8 mouse cellular contexts compared by ENCODE assay signal in genomic region chr10:121309801-121310510, GRCm38 (mm10). TPM values are rescaled to one million over a fixed set of nuclear protein-coding genes. Genes with fewer than 3 reads are reported as not detected.
DNase-seq lines count a peak whose midpoint lies in the region; ATAC-seq and TF ChIP-seq lines count a peak whose summit lies in the region.

No protein-coding gene starts in this region.

- peaks cover 16% of the 10 kb centered on the region for H3K4me1 ChIP-seq in lung, adult 2 months (ENCODE audit: control insufficient read depth, insufficient read depth, low read length)
- peaks cover 5% of the 10 kb centered on the region; the same call in 1 of the 2 replicates for H3K4me1 ChIP-seq in hindbrain, embryonic 11.5 days (replicated peaks; ENCODE audit: control insufficient read depth, insufficient read depth, low read length)
- peaks cover 12% of the 10 kb centered on the region for H3K4me1 ChIP-seq in midbrain, embryonic 12.5 days

- H3K4me2 ChIP-seq in hindbrain, embryonic 11.5 days (replicated peaks; ENCODE audit: low read depth, low read length): peak overlapping the region; percentile 99
- peak overlapping the region; percentile 98 for H3K4me2 ChIP-seq in midbrain, embryonic 12.5 days (replicated peaks)

- WGBS in lung, adult 2 months: 6% methylated on average over 32 of the region's 32 CpGs
- under 1% methylated on average over 32 of the region's 32 CpGs for WGBS in hindbrain, embryonic 11.5 days
- whole genome bisulfite sequencing in midbrain, embryonic 12.5 days: under 1% methylated on average over 32 of the region's 32 CpGs

- TF ChIP-seq CTCF in lung, adult 2 months (IDR thresholded peaks at IDR 0.05; ENCODE audit: insufficient read depth, low read length): no peak

- H3K9me3 ChIP-seq in hindbrain, embryonic 11.5 days (ENCODE audit: control insufficient read depth, low read length): no peaks in the 10 kb centered on the region
- no peaks in the 10 kb centered on the region for H3K9me3 ChIP-seq in midbrain, embryonic 12.5 days

- peaks cover 8% of the 10 kb centered on the region; the same call in 1 of the 2 replicates for H3K27me3 ChIP-seq in hindbrain, embryonic 11.5 days (ENCODE audit: control insufficient read depth, insufficient read depth, low read length)
- peaks cover 45% of the 10 kb centered on the region for H3K27me3 ChIP-seq in midbrain, embryonic 12.5 days

- peak overlapping the region; percentile 85 for H3K27ac ChIP-seq in hindbrain, embryonic 11.5 days (ENCODE audit: low read depth, low read length)
- peak overlapping the region; percentile 91 for H3K27ac ChIP-seq in midbrain, embryonic 12.5 days (replicated peaks)

- intact Hi-C loops in gastrocnemius, postnatal 36 days (cut with DNase I): no loop called here

- TF ChIP-seq POLR2A in lung, adult 2 months (IDR thresholded peaks at IDR 0.05; ENCODE audit: borderline replicate concordance, extremely low read depth, low read depth, low read length): peak; percentile 37; the same call in 1 of the 2 replicates

- H3K4me3 ChIP-seq in lung, adult 2 months (replicated peaks; ENCODE audit: extremely low read depth, low read depth, low read length): peak overlapping the region; percentile 73
- peak overlapping the region; percentile 73 for H3K4me3 ChIP-seq in hindbrain, embryonic 11.5 days (ENCODE audit: low read depth, low read length)
- peak overlapping the region; percentile 75 for H3K4me3 ChIP-seq in midbrain, embryonic 12.5 days

- H3K9ac ChIP-seq in hindbrain, embryonic 11.5 days (ENCODE audit: low read depth, low read length): peak overlapping the region; percentile 76
- H3K9ac ChIP-seq in midbrain, embryonic 12.5 days (replicated peaks): peak overlapping the region; percentile 83

- no peaks in the 10 kb centered on the region for H3K36me3 ChIP-seq in hindbrain, embryonic 11.5 days (ENCODE audit: control insufficient read depth, insufficient read depth, low read length)
- H3K36me3 ChIP-seq in midbrain, embryonic 12.5 days: no peaks in the 10 kb centered on the region

- ATAC-seq in hindbrain, embryonic 11.5 days (ENCODE audit: low FRiP score): peak; percentile 64
- ATAC-seq in midbrain, embryonic 12.5 days (ENCODE audit: low FRiP score, low read depth): peak; percentile 31

- no peak for DNase-seq in lung, adult 2 months
- no peak for DNase-seq in lung, postnatal 36 days
- peak; percentile 58 for DNase-seq in cerebellum, adult 9-10 months
- peak; percentile 48 for DNase-seq in hindbrain, embryonic 11.5 days (ENCODE audit: low spot score)
- no peak for DNase-seq in Muller cell, postnatal 12 days (ENCODE audit: inconsistent ontology term)
- DNase-seq in gastrocnemius, postnatal 36 days: no peak
- no peak for DNase-seq in adrenal gland, postnatal 14 days

RNA-seq across cellular contexts. Expression of gene Tbc1d30, which starts 41.1 kb away (rescaled TPM):
- polyA plus RNA-seq in lung, adult 2 months (2012; rRNA removed): 11.4 and 14.1 TPM in 2 replicates
- 4.7 and 6.1 TPM in 2 replicates for polyA plus RNA-seq in hindbrain, embryonic 11.5 days (2014; fragmentation: Nextera tagmentation; extraction: Ambion mirVana)
- 4.3 and 5.4 TPM in 2 replicates for polyA plus RNA-seq in midbrain, embryonic 12.5 days (2016; fragmentation: Nextera tagmentation; extraction: Ambion mirVana)
- total RNA-seq in gastrocnemius, postnatal 36 days (2021): under 1 TPM; 0.42 to 0.46 TPM
- 3.9 and 4.2 TPM in 2 replicates for total RNA-seq in adrenal gland, postnatal 14 days (2021)

RNA-seq across cellular contexts. Expression of gene Gns, which starts 54.9 kb away (rescaled TPM):
- polyA plus RNA-seq in lung, adult 2 months (2012; rRNA removed): 149 and 280 TPM in 2 replicates
- 38.8 and 41.2 TPM in 2 replicates for polyA plus RNA-seq in hindbrain, embryonic 11.5 days (2014; fragmentation: Nextera tagmentation; extraction: Ambion mirVana)
- polyA plus RNA-seq in midbrain, embryonic 12.5 days (2016; fragmentation: Nextera tagmentation; extraction: Ambion mirVana): 40.6 and 42.1 TPM in 2 replicates
- total RNA-seq in gastrocnemius, postnatal 36 days (2021): 10 to 100 TPM; 24.6 to 27.9 TPM
- 126 and 138 TPM in 2 replicates for total RNA-seq in adrenal gland, postnatal 14 days (2021)

Comparison
In these comparisons a context has a peak if more than half of its experiments do, and no peak if none do; other contexts are left out.
1. DNase-seq: peak in cerebellum, adult 9-10 months (single experiment) and hindbrain, embryonic 11.5 days (single experiment); none in lung, adult 2 months (single experiment), lung, postnatal 36 days (single experiment), Muller cell, postnatal 12 days (single experiment), gastrocnemius, postnatal 36 days (0 of 2) and adrenal gland, postnatal 14 days (single experiment).
2. Peak in every context shown above with its lines, with median percentiles within 50 percentile points of each other: H3K4me3 ChIP-seq.